Mouse (Mus musculus) lung, postnatal 0 days (tissue): ENCODE results near the gene Arfgap2.

ENCODE experiments used
- CTCF ChIP-seq: IDR thresholded peaks from 2 replicates; pipeline ENCODE4 v1.5.1; 2016; ENCODE audit warnings: antibody characterized with exemption, mild to moderate bottlenecking
- EP300 ChIP-seq: IDR thresholded peaks from 2 replicates; pipeline ENCODE4 v1.6.1; 2016; ENCODE audit warnings: antibody characterized with exemption, mild to moderate bottlenecking, control low read depth

DNA sequence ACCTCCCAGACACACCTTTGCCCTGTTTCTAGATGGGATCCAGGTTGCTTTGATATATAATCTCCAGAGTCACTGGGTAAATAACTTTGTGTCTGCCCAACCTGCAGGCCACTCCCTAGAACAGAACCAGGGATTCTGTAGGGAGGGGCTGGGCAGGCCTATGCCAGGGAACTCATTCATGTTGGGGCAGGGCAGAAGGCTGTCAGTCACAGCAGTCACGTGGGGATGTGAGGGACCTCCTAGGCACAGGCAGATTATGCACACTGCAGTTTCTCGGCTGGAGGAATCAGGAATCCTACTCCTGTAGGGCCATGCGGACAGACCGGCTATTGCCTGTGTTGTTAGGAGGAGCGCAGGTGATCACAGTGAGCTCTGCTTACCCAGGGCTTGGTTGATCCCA, 16.6 kb downstream of the Arfgap2 start:
- no peak for TF ChIP-seq EP300
- no peak for TF ChIP-seq CTCF
